Mouse (Mus musculus): Measurements from ENCODE around the gene Ace2.

DNA sequence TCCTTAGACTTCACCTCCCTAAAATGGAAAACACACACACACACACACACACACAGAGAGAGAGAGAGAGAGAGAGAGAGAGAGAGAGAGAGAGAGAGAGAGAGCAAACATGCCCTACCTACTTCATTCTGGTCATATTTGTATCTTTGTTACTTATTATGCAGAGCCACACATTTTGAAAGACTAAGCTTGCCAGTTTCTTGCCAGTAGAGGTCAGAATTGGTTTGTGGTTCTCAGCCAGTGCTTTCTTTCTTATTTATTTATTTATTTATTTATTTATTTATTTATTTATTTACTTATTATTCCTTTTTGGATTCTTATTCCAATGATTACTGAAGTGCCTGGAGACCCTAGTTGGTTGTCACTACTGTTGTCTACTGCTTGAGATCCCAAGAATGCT is 37.6 kb upstream of the Ace2 start:
- TF ChIP-seq CTCF (IDR thresholded peaks at IDR 0.05; ENCODE audit: extremely low read depth, insufficient read depth, low read length) (no peak), POLR2A (IDR thresholded peaks at IDR 0.05; ENCODE audit: extremely low read depth, insufficient read depth, low read length) (no peak)

Data from cortical plate, adult 2 months (tissue).